Mouse (Mus musculus): Measurements from ENCODE around the gene Glycam1.

The Glycam1 gene

DNA sequence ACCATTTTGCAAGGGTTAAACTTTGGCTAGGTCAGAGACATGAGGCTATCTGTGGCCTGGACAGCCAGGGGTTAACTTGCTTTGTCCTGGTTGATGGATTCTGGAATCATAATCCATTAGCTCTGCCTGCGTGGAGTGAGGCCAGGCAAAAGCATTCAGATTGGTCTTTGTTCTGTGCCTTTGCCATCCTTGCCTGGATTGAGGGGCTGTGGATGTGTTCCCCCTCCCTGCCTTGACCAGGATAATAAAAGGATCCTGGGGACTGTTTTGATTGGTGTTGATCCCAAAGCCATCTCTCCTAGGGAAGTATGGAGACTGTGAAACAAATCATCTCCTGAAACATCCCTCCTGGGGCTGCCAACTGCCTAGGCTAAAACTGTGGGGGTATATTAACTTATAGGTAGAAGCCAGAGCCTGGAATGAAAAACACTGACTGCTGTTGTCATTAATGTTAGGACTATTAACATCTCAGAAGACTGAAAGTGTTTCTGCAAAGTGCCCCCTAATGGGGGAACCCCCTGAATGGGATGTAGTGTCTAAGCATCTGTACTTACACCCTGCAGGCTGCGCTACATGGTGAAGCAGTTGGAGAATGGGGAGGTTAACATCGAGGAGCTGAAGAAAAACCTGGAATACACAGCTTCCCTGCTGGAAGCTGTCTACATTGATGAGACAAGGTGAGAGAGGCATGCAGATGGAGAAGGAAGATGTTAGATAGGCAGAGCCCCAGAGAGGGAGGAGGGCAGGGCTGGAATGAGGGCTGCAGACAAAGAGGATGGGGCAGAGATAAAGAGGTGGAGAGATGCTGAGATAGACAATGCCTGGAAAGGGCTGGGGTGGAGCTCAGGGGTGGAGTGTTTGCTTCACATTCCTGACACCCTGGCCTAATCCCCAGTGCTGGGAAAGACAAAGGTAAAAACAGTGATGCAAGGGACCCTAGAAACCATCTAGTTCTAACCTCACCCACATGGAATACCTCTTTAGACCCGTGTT, 45.2 kb downstream of the Glycam1 start:
- no peak for DNase-seq (ENCODE audit: extremely low read depth, low read depth)

DNA sequence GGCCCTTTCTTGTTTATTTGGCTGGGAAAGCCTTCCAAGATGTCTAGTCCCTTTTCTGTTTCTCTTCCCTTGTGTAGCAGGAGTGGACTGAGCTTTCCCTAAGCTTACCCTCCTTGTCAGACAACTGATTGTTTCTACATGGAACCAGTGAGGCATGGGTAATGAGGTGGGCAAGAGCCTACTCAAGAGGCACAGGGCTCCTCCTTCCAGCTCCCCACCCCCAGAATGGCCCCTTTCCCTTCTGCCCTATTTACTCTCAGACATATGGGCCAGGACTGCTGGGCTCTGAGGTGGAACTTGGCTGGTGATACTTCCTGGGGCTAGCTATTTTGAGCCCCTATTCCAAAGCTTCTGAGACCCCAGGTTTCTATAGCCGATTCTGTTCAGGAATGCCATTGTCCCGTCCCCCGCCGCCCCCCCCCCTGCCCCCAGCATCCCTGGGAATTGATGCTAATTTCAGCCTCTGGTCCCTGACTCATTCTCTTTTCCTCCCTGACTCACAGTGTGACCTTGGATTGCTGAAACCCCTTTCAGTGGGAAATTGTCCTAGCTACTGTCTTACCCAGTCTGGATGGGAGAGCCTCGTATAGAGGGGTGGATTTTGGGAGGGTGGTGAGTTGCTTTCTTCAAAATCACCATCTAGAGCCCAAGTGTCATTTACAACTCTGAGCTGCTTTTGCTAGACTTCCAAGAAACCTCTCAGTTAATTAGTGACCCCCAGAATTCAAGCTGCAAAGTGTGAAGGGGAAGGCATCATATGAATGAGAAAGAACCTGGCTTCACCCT, 46.1 kb downstream of the Glycam1 start:
- no peak for DNase-seq (ENCODE audit: extremely low read depth, low read depth)

DNA sequence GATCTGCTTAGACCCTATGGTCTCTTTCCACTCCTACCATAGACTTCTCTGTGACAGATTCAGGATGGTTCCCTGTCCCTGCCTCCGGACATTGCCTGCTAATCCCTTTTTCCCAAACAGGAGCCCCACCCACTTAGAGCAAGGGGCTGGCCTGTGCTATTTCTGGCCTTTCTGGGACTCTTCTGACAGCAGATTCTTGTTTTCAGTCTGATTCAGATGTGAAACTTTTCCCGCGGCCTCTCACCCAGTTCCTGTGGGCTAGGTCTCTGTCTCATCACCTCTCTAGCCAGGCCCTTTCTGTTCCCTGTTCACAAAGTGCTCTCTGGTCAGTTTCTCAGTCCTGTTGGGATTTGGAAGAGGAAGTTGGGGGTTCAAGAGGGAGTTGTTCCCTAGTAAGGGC, 50.0 kb downstream of the Glycam1 start:
- no peak for DNase-seq (ENCODE audit: extremely low read depth, low read depth)

DNA sequence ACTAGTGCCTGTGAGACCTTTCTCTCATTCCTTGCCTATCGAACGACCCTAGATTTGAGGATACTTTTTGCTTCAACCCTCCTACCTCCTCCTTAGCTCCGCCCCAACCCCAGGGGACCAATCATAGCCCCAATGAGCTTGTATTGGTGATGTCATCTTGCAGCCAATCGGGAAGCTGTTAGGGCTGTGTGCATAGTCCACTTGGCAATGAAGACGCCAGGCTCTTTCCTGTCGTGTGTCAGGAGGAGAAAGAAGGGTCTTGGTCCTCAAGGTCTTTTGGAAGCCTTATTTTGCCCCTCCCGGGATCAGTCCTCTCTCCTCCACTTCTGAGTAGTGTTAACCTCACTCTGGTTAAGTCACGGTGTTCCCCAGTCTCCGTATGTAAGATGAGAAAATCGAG, 50.8 kb downstream of the Glycam1 start:
- no peak for DNase-seq (ENCODE audit: extremely low read depth, low read depth)

DNA sequence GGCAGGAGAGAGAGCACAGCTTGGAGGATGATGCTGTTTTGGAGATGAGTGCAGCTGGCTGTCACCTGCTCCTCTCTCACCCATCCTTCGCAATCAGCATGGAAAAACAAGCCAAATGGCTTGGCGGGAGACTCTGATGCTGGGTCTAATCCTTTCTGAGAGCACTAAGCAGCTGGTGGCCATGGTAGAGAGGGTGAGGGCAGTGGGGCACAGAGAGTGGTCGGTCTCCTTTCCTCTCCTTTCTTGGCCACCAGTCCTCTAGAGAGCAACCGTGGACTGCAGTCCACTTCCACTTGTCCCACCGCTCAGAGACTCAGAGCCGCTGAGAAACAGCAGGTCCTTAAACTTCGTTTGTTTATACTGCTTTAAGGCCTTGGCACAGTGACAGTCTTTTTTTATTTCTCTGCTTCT, 51.3 kb downstream of the Glycam1 start:
- no peak for DNase-seq (ENCODE audit: extremely low read depth, low read depth)
